Mouse (Mus musculus) cerebellum, adult (tissue): ENCODE data around the gene Dgki.
A peak's percentile ranks its signal among the peaks of the same experiment; 100 is the strongest.
"Not testable (repeated sequence)": the region's sequence is repeated elsewhere in the genome, so short reads cannot be mapped to it uniquely, and the experiment has no call there.

Source experiments
- ATAC-seq: cut with Nextera tagmentation; 2 replicates; pipeline ENCODE4 v1.9.2; 2017; ENCODE audit warnings: mild to moderate bottlenecking, moderate library complexity, mixed read lengths; ENCODE audit not compliant: insufficient number of reproducible peaks, low FRiP score, low TSS enrichment

Gene Dgki

DNA sequence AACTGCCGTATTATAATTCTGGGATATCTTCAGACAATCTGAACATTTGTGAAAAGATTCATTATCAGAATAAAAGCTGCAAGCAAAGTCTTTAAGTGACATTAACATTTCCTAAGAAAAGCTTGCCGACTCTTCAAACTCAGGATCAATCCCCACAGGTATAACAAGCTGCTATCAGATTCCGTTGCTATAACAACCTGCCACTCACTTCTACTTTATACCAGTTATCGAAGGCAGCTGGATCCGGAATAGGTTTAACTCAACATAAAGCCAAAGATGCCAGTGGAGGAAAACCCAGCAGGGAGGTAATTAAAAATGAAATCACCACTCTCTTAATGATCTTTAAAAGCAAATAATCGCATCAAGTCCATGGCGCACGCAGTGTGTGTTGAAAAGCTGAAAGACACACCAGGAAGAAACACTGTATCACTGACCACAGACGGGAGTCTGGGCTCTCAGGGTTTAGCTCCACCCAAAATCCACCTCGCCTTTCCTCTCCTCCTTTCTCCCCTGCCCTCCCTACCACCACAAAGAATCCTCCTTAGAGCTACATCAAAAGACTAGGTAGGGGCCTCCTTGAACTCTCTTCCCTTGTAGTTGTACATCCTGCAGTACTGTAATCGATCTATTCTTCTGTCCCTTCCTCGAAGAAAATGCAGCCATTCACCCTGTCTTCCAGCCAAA is 128.7 kb downstream of the Dgki start:
- no peak for ATAC-seq

- no peak for ATAC-seq
Measured at GRCm38 (mm10) chr6:37158880-37159279, 141.1 kb downstream of the Dgki start.

DNA sequence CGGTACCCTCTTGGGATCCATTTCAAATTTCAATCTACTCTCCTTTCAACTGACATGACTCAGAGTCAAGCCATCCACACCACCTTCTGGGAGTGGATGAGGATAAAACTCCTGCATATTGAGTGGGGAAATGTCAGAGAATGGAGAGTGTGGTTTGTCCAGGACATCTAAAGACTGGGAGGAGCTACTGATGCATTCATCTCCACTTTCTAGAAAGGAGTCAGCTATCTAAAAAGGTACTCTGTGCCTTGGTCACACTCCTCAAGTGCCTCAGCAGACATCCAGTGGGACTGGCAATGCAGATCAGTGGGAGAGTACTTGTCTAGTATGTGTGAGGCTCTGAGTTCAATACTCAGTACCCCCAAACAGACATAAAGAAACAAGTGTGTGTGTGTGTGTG is 145.9 kb downstream of the Dgki start:
- ATAC-seq: no peak

DNA sequence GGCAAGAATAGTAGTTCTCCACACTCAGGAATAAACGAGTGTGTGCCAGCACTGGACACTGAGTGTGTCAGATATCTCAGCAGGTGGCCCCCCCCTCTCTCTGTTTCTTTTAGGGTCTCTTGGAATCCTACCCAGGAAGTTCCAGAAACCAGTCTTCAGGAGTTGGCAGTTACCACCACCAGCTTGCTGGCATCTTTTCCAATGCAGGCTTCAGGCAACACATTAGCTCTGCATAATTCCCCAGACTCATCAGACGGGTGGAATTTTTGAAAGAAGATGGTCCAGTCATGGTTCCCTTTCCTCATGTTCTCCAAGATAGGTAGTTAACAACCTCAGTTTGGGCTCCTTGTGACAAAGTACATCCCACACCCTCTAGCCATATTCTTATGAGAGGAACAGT is 149.5 kb downstream of the Dgki start:
- ATAC-seq: no peak

DNA sequence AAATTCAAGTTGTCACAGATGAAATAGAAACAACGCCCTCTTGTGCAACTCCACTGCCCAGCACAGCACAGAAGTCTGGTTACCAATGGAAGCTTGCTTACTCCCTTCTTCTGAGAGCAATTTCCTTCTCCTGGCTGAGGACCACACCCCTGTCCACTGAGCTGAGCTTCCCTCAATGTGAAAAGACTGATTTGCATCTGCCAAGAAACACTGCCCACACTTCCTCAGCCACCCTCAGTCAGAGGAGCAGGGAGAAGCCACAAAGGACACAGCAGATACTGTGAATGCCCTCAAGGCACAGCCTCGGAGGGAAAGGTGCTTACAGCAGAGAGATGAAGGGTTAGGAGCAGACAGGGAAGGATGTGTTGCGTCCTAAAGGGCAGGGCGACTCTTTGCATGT is 149.9 kb downstream of the Dgki start:
- ATAC-seq: no peak

DNA sequence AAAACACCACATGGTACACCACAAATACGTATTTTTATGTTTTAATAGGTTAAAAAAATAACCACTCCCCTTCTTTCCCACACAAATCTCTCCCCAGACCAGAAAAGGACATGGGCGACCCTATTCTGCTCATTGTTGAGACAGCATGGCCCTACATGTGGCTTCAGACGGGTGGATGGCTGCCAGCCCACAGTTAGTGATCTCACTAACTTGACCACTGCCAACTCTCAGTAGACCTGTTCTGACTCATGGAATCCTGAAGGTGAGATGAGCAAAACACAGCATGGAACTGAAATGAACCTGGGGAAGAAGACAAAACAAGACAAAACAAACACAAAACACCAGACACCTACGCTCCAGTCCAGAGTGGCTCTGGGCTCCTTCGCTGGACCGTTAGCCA is 150.8 kb downstream of the Dgki start:
- ATAC-seq: peak; percentile 72

DNA sequence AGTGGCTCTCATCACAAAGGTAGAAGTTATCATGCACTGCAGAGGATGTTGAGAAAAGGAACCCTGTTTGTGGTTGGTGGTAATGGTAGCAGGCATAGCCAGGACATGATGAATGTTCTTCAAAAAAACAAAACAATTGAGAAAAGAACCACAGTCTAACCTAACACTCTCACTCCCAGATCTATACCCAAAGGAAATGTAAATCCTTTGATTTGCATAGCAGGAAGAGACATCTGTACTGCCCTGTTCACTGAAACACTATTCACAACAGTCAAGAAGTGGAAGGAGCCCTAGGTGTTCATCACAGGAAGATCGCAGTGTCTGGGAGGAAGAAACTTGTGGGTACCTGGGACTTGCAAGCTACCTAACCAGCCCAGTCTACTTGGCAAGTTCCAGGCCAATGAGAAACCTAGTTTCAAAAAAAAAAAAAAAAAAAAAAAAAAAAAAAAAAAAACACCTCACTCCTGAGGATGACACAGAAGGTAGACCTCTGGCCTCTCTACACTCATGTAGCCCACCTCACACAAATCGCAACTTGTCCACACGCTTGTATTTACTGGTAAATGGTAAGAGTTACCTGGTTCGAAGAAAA is 152.5 kb downstream of the Dgki start:
- ATAC-seq: no peak

- no peak for ATAC-seq
Measured at GRCm38 (mm10) chr6:37143867-37144163, 156.2 kb downstream of the Dgki start.

DNA sequence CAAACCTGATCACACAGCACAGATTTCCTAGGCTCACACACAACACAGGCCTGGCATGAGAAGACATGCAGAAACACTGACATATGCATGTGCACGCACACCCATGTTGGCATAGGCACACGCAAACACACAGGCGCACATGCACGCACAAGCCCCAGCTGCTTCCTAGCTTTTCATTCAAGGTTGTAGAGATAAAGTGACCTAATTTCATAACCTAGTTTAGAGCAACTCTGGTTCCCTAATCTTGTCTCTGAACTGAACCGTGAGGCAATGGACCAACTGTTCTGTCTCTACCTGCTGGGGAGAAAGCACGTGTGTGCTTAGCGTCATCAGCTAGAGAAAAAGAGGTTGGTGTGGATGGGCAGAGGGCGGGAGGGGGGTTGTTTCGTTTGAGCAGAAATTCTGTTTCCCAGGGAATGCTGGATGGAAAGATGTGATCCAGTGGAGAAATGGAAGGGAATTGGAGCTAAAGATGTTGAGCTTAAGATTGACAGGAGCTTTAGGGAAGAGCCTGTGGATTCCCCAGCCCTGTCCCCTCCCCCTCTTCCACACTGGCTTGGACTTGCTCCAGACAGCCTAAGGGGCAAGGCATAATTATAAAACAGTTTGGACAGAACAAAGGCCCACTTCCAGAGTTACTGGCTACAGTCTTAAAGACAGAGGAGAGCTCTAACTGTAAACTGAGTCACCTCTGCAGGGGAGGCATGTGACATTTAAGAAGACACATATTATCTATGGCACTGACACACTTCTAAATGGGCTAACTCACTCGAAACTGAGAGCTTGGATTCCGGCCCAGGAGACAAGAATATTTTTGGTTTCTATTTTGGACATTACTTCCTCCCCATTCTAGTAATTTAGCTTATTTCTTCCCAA is 156.8 kb downstream of the Dgki start:
- ATAC-seq: peak; percentile 74

- ATAC-seq: no peak
Measured at GRCm38 (mm10) chr6:37138816-37139215, 161.2 kb downstream of the Dgki start.

- no peak for ATAC-seq
Measured at GRCm38 (mm10) chr6:37131257-37131656, 168.7 kb downstream of the Dgki start.

DNA sequence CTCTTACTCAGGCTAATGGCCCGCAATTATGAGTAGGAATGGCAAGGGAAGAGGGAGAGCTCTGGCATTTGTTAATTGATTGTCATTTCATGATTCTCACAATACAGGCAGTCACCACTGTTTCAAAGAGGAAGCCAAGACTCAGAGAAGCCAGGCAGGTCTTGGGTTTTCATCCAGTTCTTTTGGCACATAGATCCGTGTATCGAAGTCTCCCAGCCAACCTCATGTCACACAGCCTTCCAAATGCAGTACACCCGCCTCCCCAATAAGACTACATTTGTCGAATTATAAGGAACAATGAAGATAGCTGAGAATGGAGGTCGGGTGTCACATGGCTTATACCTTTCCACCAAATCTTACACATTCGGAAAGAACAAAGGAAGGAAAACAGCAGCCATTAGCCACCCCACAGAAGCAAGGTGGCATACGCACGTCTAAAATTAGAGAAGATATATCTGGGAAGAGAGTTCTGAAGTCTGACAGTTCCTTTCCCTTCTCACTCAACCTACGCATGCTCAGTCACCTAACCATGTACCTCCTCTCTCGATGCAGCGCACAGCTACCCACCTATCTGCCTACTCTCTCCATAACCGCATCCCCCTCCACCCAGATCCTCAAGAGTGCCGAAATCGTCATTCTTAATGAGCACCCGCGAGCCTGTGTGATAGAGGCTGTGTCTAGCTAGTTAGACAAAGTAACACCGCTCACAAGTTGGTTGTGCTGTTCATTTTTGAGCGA is 179.4 kb downstream of the Dgki start:
- no peak for ATAC-seq

DNA sequence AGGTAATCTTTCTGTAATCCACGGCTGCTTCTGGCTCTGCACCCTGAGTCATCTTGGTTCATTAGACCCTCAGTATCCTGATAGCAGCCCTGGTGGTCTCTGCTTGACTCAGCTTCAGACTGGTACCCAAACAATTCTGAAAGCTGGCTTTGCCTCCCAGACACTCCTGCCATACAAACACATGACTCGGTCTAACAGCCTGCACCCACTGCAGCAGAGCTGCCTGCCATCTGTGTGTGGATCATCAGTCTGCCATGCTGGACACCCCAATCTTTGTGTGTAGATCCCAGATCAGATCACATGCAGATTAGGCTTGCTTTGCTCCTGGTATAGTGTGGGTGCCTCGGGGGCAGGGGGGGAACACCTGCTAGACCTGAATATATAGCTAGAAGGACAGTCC is 180.8 kb downstream of the Dgki start:
- ATAC-seq: no peak

DNA sequence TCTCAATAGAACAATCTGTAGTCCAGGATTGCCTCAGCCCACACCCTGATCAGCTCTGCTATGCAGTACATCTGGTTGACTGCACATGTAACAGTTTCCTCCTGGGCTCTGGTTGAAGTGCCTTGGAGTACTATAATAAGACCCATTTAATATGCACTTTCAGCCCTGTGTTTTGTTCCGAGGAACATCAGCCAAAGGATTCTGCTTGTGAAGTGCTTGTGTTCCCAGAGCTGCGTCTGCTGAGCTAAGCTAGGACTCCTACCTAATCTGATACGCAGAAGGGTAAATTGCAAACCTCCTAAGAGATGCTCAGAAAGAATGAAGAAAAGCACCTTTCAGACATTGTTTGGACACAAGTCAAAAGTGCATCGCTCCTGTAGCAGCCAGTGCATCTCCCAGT is 186.9 kb downstream of the Dgki start:
- no peak for ATAC-seq

GRCm38 (mm10) chr6:37106236-37106635 is 193.7 kb downstream of the Dgki start:
- not testable (repeated sequence) for ATAC-seq

DNA sequence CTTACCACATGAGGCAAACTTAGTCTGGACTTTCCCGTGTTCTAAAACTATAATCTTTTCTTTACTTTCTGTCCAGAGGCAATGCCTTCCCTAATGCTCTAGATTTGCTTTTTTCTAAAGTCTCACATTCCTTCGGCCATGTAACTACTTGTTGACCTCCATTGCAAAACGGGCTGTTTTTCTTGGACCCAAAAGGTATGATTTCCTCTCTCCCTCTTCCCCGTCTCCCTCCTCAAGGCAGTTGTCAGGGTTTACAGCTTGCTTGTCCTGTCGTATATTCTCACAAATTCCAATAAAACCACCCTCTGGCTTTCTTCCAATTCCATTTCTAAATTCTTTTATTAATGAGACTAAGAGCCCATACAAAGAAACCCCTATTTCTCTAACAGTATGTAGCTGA is 199.6 kb downstream of the Dgki start:
- no peak for ATAC-seq

GRCm38 (mm10) chr6:37097356-37098155 is 202.4 kb downstream of the Dgki start:
- peak; percentile 76 for ATAC-seq

DNA sequence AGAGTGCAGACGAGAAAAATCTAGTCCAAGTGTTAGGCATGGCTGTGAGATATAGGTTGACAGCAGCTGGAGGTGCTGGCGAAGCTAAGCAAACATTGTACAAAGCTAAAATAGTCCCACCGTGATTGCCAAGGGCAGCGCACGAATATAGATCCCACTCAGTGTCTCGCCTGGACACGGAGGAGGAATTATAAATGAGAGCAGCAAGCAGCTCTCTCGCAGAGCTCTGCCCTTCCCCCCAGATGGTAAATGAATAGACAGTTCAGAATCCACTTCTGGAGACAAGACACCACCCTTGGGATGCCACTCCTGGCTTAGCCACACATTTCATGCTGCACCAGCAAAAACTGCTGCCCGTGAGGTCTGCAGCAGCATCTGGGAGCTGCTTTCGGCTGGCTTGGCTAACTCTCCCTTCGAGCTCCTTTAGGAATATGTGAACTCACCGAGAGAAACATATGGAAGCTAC is 203.1 kb downstream of the Dgki start:
- 0 out of 2 replicates have a peak, but pooled peaks have one; percentile 12 for ATAC-seq

GRCm38 (mm10) chr6:37089148-37090111 is 210.6 kb downstream of the Dgki start:
- ATAC-seq: no peak
